Mouse (Mus musculus) left cerebral cortex, postnatal 14 days (tissue): ENCODE results near the gene Pxk. TPM values are rescaled to one million over a fixed set of nuclear protein-coding genes. Genes with fewer than 3 reads are reported as not detected.
A peak's percentile ranks its signal among the peaks of the same experiment; 100 is the strongest.

Experiments used
- DNase-seq, 2 experiments: peaks; one replicate each; pipeline ENCODE4 v3.0.0; 2021 to 2022; ENCODE audit warnings: low spot score in 2 of 2, mixed read lengths in 1 of 2
- intact Hi-C: fragments of 180-260 bp; cut with DNase I; formaldehyde crosslinking; loops from one replicate; pipeline ENCODE4 v1.15.1; 2025
- total RNA-seq, 2 experiments: library from RNA; stranded (reverse); gene quantifications; 2 replicates each; pipeline ENCODE4 v1.2.3; 2021

Pxk gene
- total RNA-seq, 2 experiments from 2014 or later = 29.5 to 29.6 TPM

- intact Hi-C loops = no loop called here
- DNase-seq = no peak
These were observed 78.2 kb downstream of the Pxk start for GRCm38 (mm10) chr14:8176251-8176650.

- DNase-seq = no peak
- intact Hi-C loops = loop anchor here (10.0 kb wide), 1 partner anchor 164 kb away; no protein-coding TSS in a partner anchor
These were observed 82.5 kb downstream of the Pxk start for GRCm38 (mm10) chr14:8180371-8181035.

GRCm38 (mm10) chr14:8183330-8183729, 85.3 kb downstream of the Pxk start:
- intact Hi-C loops = loop anchor here (10.0 kb wide), 1 partner anchor 161 kb away; no protein-coding TSS in a partner anchor
- DNase-seq = no peak

GRCm38 (mm10) chr14:8186278-8187045, 88.5 kb downstream of the Pxk start:
- peak; percentile 77 to 93 for DNase-seq
- intact Hi-C loops = loop anchor here (10.0 kb wide), 1 partner anchor 158 kb away; no protein-coding TSS in a partner anchor

GRCm38 (mm10) chr14:8190556-8190955, 92.5 kb downstream of the Pxk start:
- intact Hi-C loops = no loop called here
- no peak for DNase-seq

- intact Hi-C loops = no loop called here
- DNase-seq = no peak
These were observed 93.4 kb downstream of the Pxk start for GRCm38 (mm10) chr14:8191331-8191965.

- no peak for DNase-seq
- intact Hi-C loops = no loop called here
These were observed 94.7 kb downstream of the Pxk start for GRCm38 (mm10) chr14:8192727-8193126.

- intact Hi-C loops = no loop called here
- DNase-seq = no peak
These were observed 102.8 kb downstream of the Pxk start for GRCm38 (mm10) chr14:8200769-8201168.

GRCm38 (mm10) chr14:8201715-8202114, 103.7 kb downstream of the Pxk start:
- no peak for DNase-seq
- intact Hi-C loops = no loop called here

GRCm38 (mm10) chr14:8206179-8206910, 108.3 kb downstream of the Pxk start:
- intact Hi-C loops = no loop called here
- no peak for DNase-seq

GRCm38 (mm10) chr14:8207105-8207504, 109.1 kb downstream of the Pxk start:
- intact Hi-C loops = no loop called here
- no peak for DNase-seq

- DNase-seq = no peak
- intact Hi-C loops = no loop called here
These were observed 109.5 kb downstream of the Pxk start for GRCm38 (mm10) chr14:8207543-8207942.

GRCm38 (mm10) chr14:8208876-8209275, 110.9 kb downstream of the Pxk start:
- peak; percentile 66 to 86 for DNase-seq
- intact Hi-C loops = no loop called here

GRCm38 (mm10) chr14:8209896-8210295, 111.9 kb downstream of the Pxk start:
- intact Hi-C loops = no loop called here
- no peak for DNase-seq

GRCm38 (mm10) chr14:8212996-8213395, 115.0 kb downstream of the Pxk start:
- no peak for DNase-seq
- intact Hi-C loops = no loop called here

- intact Hi-C loops = loop anchor here (2.0 kb wide), 1 partner anchor 41 kb away; the partner anchor contains the start of gene Pdhb
- DNase-seq = peak; percentile 98
These were observed 115.8 kb downstream of the Pxk start, which contains the start of gene Kctd6 for GRCm38 (mm10) chr14:8213803-8214224. Gene Kctd6, plus strand, starts transcription at chr14:8214140.
